Mouse (Mus musculus) fat pad, adult 2 months (tissue): ENCODE measurements around the gene Tmem91.

Source experiments
- DNase-seq: peaks from one replicate; pipeline ENCODE4 v3.0.0-alpha.2; 2011; ENCODE audit warnings: low read depth, low spot score; ENCODE audit errors: extremely low read depth

Gene Tmem91

DNA sequence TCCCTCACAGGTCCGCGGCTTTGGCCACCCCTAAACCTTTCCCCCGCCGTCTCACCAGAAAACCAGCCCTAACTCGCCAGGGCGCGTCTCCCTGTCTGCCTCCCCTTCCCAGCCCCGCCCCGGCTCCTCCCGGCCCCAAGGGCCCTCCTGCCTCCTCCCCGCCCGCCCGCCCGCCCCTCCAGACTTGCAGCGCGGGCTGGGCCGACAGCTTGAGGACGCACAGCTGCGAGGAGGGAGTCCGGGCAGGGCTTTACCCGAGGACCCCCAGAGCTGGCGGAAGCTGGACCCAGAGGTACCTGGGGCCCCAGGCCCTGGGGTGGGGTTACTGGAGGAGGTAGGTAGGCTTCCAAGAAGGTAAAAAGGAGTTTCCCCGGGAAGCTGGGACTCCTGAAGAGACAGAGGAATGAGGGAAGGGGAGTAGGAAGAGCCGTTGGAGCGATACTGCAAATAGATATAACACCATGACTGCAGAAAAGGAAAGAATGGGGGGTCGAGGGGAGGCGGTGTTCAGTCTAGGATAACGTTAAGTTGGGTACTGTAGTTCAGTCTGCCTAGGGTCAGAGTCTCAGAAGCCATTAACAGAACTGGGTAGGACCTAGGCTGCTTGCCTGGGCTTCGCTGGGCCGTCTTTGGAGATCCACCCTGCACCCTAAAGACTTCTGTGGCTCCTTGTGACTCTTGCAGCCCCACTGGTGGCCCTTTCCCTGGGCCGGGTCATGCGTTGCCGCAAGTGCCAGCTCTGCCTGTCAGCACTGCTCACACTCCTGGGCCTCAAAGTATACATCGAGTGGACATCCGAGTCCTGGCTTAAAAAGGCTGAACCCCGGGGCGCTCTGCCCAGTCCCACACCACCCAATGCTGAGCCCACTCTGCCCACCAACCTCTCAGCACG, 47.3 kb downstream of the Tmem91 start:
- no peak for DNase-seq

DNA sequence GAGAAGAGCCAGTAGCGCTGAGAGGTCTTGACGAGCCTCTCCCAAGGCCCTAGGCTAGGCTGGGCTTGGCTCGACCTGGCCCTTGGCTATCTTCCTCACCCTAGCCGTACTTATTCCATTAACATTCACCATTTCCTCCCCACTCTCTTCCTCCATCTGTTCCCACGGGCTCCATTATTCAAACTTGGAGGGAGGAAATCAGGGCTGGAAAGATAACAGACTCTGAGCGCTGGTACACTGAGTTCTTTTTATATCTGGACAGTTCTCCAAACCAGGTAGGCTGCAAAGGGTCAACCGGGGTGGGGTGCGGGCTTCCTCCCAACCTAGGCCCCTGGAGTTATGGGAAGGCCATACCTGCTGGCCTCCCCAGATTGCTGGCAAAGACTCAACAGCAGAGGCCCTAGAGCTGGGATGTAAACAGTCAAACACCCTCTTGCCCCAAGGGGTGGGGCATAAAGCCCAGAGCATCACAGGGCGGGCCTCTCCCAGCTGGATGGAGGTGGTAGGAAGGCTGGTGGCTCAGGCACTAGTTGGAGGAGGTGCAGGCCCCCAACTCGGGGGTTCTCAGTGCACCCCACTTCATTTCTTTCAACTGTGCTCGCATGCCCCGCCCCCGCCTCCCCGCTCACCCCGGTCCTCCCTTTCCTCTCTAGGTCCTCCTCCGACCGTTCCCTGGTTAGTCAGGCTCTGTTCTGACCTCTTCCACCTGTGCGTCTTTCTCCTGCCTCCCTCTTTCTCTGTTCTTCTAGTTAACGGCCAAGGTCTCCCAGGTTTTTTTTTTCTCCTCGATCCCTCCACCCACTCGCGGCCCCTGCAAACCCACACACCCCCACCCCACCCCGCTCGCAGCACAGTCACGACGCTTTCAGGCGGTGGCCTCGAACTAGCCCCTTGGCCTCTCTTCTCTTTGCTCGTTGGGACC, 48.2 kb downstream of the Tmem91 start, which contains the start of gene B3gnt8:
Gene B3gnt8, plus strand, starts transcription at position 146 of the 922 bp plus-strand sequence.
- DNase-seq, result no peak

DNA sequence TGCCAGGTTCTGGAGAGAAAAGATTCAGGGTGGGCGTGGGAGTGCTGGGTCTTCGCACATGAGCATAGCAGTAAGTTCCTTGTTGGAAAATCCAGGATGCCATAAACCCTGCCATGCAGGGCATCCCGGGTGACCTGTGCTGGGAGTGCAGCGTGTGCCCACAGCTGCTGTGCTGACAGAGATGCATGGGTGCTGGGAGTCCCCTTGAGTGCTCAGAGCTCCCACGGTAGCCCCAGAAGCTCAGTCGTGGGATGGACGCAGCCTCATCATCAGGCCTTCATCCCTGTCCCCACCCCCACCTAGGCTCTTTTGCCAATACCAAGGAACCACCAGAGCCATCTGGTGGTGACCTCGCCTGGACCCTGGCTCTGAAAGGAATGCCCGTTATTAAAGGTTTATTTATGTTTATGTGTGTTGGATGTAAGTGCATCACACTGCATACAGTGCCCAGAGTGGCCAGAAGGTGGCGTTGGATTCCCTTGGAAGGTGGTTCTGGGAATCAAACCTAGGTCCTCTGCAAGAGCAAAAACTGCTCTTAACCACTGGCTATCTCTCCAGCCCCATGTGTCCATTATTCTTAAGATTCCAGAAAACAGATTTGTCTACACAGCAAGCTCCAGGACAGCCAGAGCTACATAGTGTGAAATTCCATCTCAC, 49.2 kb downstream of the Tmem91 start:
- no peak for DNase-seq

DNA sequence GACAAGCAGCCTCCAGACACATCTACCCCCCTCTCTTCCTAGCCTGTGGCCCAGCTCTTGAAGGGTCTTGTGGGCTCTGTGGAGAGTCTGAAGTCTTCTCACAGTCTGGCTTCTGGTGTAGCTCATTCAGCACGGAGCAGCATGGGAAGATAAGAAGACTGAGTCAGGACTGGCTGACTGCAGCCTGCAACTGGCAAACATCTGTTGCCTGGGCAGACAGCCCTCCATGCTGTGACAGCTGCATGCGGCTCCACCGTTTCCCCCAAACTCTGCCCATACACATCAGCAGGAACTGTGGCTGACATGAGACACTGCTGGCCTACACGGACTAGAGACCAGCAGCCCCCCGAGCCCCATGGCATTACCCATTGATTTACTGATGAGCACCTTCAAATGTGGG, 50.1 kb downstream of the Tmem91 start:
- no peak for DNase-seq

DNA sequence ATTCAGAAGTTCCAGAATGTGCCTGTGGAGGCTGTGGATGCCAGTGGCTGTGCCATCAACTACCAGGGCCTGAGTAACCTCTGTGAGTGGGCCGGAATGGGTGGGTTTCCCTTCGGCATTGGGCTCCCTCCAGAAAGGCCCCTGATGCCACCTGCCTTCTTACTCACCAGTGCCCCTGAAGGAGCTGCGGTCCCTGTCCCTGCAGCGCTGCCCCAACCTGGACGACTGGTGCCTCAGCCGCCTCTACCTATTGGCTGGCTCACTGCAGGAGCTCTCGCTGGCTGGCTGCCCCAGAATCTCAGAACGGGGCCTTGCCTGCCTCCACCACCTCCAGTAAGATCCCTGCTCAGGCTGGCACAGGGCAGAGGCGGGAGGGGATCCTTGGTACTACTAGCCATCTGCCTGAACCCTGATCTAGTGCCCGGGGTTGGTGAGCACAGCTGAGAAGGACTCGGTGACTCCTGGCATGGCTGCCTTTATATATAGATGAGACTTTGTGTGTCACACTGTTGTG, 51.1 kb downstream of the Tmem91 start:
- DNase-seq, result no peak

DNA sequence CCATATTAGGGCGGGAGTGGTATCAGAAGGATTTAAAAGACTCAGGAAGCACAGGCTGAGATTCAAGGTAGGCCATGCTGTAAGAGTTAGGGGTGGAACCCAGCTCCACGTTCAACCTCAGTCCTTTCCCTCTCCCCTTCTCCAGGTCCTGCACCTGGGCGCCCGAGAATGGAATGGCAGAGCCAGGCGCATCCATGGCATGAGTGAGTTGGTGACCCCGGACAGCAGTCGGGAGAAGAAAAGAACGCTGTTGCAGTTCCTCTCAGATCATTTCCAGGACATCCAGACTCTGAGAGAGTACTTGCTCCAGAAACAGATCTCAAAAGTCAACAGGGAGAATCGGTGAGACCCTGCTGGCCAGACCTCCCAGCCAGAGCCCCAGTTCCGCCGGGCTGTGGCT, 54.2 kb downstream of the Tmem91 start:
- DNase-seq, result no peak

DNA sequence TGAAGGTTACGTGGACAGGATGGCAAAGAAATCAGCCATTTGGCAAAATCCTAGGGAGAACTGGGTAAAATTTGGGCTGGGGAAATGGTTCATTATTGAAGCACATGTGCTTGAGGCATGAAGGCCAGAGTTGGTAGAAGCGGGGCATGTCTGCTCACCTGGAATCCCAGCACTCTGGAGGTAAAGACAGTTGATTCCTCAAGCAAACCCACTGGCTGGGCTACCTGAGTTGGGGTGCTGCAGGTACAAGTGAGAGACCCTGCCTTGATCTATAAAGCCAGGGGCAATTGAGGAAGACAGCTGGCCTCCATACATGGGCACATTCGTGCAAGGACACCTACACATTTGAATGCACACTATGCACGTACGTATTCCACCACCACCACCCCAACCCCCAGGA, 54.9 kb downstream of the Tmem91 start:
- DNase-seq, result no peak

DNA sequence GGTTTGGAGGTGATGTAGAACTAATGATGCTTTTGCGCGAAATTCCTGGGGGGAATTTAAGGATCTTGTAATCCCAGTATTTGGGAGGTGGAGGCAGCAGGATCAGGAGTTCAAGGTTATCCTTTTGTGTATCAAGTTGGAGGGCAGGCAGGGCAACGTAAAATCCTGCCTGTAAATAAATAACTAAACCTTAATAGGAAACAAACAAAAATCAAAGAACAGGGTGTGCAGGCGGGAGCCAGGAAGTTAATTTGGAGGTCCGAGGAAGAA, 55.3 kb downstream of the Tmem91 start:
- no peak for DNase-seq
